9 mouse cellular contexts compared by ENCODE assay signal in the genomic region with DNA sequence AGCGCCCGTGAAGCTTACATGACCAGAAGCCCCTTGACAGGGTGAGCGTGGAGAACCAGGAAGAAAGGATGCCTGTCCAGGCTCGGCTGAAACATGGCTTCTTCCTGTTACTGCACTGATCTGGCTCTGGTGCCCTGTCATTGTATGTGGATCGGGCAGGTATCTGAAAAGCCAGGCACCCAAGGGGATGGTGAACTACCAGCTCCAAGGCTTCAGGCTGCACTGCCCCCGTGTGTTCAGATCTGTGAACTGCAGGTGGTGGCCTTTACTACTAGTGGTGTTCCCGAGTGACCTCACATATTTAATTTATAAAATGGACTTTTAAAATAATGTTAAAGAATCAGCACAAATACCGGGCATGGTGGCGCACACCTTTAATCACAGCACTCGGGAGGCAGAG.
DNase-seq lines count a peak whose midpoint lies in the region; ATAC-seq and TF ChIP-seq lines count a peak whose summit lies in the region.
"Had no signal": no experiment of that assay in that cellular context is flagged by ENCODE, and none has a peak within 500 bp of the region (broad histone marks: within the 10 kb centered on the region; RNA-seq: fewer than 3 reads in every experiment).

No protein-coding gene starts in this region.

- no peak overlapping the region for H3K9ac ChIP-seq in kidney, embryonic 16.5 days (replicated peaks; ENCODE audit: low read length)

- WGBS in kidney, embryonic 16.5 days: 84% methylated on average over 10 of the region's 10 CpGs
- 78% methylated on average over 10 of the region's 10 CpGs for WGBS in embryonic facial prominence, embryonic 10.5 days

- peak; percentile 96 for TF ChIP-seq CTCF in E14TG2a.4 (conservative IDR thresholded peaks at IDR 0.05; ENCODE audit: low read length)

- DNase-seq in kidney, adult 11 months: peak; percentile 25
- peak; percentile 31 for DNase-seq in adrenal gland, adult 2 months
- peak; percentile 75 for DNase-seq in embryonic facial prominence, embryonic 10.5 days (ENCODE audit: low spot score)
- DNase-seq in left cerebral cortex, postnatal 36 days (ENCODE audit: low spot score in 2 of 2): peak; percentile 21 to 26
- DNase-seq in right cerebral cortex, postnatal 10 days (ENCODE audit: low spot score in 2 of 2): no peak

- ATAC-seq in kidney, embryonic 16.5 days (ENCODE audit: low FRiP score, low TSS enrichment): no peak
- ATAC-seq in neutrophil, adult 5-6 weeks (ENCODE audit: extremely low read depth, insufficient number of reproducible peaks, low FRiP score, poor library complexity, severe bottlenecking): peak; percentile 53; the same call in 1 of the 2 replicates

- no peak overlapping the region for H3K27ac ChIP-seq in kidney, embryonic 16.5 days (ENCODE audit: low read length)
- H3K27ac ChIP-seq in embryonic facial prominence, embryonic 10.5 days (replicated peaks): no peak overlapping the region

- no peaks in the 10 kb centered on the region for H3K27me3 ChIP-seq in kidney, embryonic 16.5 days (ENCODE audit: insufficient read depth, low read length)
- no peaks in the 10 kb centered on the region for H3K27me3 ChIP-seq in E14TG2a.4 (ENCODE audit: insufficient read depth, low read length)
- no peaks in the 10 kb centered on the region for H3K27me3 ChIP-seq in embryonic facial prominence, embryonic 10.5 days (replicated peaks; ENCODE audit: low read depth, poor library complexity, severe bottlenecking)
- H3K27me3 ChIP-seq: megakaryocyte, embryonic 14.5 days had no signal

- H3K9me3 ChIP-seq in kidney, embryonic 16.5 days (ENCODE audit: low read length): peaks cover 4% of the 10 kb centered on the region
- no peaks in the 10 kb centered on the region for H3K9me3 ChIP-seq in E14TG2a.4 (ENCODE audit: low read length)
- H3K9me3 ChIP-seq in embryonic facial prominence, embryonic 10.5 days: no peaks in the 10 kb centered on the region
- H3K9me3 ChIP-seq: megakaryocyte, embryonic 14.5 days had no signal

- no peak overlapping the region for H3K4me2 ChIP-seq in kidney, embryonic 16.5 days (replicated peaks; ENCODE audit: low read depth, low read length)

- intact Hi-C loops in left cerebral cortex, postnatal 36 days (cut with DNase I): loop anchor here (5.0 kb wide), 1 partner anchor 180 kb away; no protein-coding TSS in a partner anchor

- H3K36me3 ChIP-seq in kidney, embryonic 16.5 days (ENCODE audit: insufficient read depth, low read length): peaks cover 48% of the 10 kb centered on the region
- H3K36me3 ChIP-seq in E14TG2a.4 (ENCODE audit: insufficient read depth, low read length): peaks cover 88% of the 10 kb centered on the region
- H3K36me3 ChIP-seq in embryonic facial prominence, embryonic 10.5 days (replicated peaks): peaks cover 94% of the 10 kb centered on the region

- no peak overlapping the region for H3K4me3 ChIP-seq in kidney, embryonic 16.5 days (ENCODE audit: low read length)
- no peak overlapping the region for H3K4me3 ChIP-seq in E14TG2a.4 (replicated peaks; ENCODE audit: low read length)
- no peak overlapping the region for H3K4me3 ChIP-seq in embryonic facial prominence, embryonic 10.5 days
- H3K4me3 ChIP-seq: megakaryocyte, embryonic 14.5 days had no signal

- no peaks in the 10 kb centered on the region for H3K4me1 ChIP-seq in kidney, embryonic 16.5 days (ENCODE audit: insufficient read depth, low read length)
- H3K4me1 ChIP-seq in E14TG2a.4 (replicated peaks; ENCODE audit: low read depth, low read length): peaks cover 42% of the 10 kb centered on the region
- H3K4me1 ChIP-seq in embryonic facial prominence, embryonic 10.5 days: peaks cover 8% of the 10 kb centered on the region

Comparison
In these comparisons a context has a peak if more than half of its experiments do, and no peak if none do; other contexts are left out.
1. DNase-seq: peak in kidney, adult 11 months (single experiment), adrenal gland, adult 2 months (single experiment), embryonic facial prominence, embryonic 10.5 days (single experiment) and left cerebral cortex, postnatal 36 days (2 of 2); none in right cerebral cortex, postnatal 10 days (0 of 2).